Mouse (Mus musculus): Measurements from ENCODE around the gene D630003M21Rik.

The D630003M21Rik gene

GRCm38 (mm10) chr2:158143816-158144215, 85.2 kb downstream of the D630003M21Rik start:
- DNase-seq (ENCODE audit: extremely low spot score, low spot score): no peak

- no peak for DNase-seq (ENCODE audit: extremely low spot score, low spot score)
These were observed 86.0 kb downstream of the D630003M21Rik start for GRCm38 (mm10) chr2:158142981-158143380.

DNA sequence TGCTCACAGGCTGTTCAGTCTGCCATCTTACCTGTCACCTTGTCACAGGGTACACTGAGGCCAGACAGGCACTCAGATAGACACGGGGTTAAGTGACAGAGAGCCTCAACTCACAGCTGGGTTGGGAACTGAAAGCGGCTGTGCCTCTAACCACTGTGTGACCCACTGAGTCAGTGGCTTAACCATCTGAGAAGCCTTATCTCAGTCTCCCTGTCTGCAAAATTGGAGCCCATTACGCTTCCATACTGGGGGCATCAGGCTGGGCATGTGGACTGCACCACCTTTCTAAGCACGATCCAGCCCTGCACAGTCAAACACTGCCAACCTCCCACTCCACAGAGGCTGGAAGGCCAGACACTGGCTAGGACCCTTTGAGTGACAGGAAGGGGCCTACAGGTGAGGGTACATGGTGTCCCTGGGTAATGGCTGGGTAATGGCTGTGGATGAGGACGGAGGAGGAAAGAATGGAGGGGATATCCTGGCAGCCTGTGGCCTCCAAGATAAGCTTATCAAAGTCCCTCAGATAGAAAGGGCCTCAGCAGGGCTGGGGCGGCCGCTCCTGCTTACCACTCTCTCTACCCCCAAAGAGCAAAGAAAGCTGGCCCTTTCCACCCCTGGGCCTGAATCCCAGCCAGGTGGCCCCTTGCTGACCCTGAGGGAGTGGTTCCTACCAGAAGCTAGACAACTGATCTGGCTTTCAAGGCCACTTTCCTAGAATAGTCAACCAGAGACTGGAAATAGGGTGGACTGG, 87.2 kb downstream of the D630003M21Rik start:
- no peak for DNase-seq (ENCODE audit: extremely low spot score, low spot score)

- DNase-seq (ENCODE audit: extremely low spot score, low spot score): no peak
These were observed 87.8 kb downstream of the D630003M21Rik start for GRCm38 (mm10) chr2:158141271-158141670.

DNA sequence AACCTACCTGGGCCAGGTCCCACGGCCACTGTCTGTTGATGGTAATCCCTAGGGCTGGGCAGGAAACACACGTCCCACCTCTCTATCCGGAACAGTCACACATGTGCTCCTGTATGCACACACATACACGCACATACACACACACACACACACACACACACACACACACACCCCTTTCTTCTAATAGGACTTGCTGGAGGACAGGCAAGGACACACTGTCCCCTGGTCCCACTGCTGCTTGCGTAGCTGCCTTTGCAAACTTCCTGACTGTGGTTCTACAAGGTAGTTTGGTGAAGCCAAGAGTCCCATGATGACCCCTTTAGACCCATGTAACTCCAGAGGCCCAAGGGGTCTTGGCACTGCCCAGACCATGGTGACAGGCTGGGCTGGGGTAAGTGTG, 88.4 kb downstream of the D630003M21Rik start:
- DNase-seq (ENCODE audit: extremely low spot score, low spot score): no peak

GRCm38 (mm10) chr2:158139628-158140027, 89.4 kb downstream of the D630003M21Rik start:
- DNase-seq (ENCODE audit: extremely low spot score, low spot score): no peak

DNA sequence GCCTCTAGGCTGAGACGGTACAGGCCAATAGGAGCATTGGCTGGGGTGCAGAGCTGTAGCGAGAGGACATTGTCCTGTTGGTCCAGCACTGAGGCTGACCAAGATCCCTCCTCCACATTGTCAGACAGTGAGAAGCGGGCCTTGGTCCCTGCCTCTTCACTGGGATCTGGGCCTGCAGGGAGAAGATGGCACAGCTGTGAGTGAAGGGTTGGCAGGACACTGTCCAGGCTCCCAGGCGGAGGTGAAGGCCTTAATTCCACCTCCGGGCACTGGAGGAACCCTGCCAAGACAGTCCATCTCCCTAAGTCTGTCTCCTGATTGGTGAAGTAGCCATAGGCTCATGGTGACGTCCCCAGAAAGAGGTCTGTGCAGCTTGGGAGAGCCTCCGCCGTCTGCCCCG, 90.2 kb downstream of the D630003M21Rik start:
- no peak for DNase-seq (ENCODE audit: extremely low spot score, low spot score)

DNA sequence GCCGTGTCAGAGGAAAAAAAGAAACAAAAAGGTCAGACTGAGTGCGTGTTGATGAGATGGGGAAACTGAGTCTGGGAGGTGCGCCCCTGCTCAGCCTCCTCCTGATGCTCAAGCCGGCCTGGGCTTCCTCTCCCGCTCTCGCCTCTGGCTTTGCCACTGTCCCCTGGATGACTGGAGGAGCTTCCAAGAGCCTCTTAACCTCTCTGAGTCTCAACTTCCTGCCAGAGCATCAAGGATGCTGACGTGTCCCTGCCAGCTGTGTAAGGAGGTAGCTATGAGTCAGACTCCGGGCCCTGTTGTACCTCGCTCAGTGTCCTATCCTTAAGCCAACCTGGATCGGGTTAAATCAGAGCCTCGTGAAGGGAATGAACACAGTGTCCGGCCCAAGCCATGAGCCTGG, 91.3 kb downstream of the D630003M21Rik start:
- no peak for DNase-seq (ENCODE audit: extremely low spot score, low spot score)

GRCm38 (mm10) chr2:158136205-158136604, 92.8 kb downstream of the D630003M21Rik start:
- DNase-seq (ENCODE audit: extremely low spot score, low spot score): no peak

DNA sequence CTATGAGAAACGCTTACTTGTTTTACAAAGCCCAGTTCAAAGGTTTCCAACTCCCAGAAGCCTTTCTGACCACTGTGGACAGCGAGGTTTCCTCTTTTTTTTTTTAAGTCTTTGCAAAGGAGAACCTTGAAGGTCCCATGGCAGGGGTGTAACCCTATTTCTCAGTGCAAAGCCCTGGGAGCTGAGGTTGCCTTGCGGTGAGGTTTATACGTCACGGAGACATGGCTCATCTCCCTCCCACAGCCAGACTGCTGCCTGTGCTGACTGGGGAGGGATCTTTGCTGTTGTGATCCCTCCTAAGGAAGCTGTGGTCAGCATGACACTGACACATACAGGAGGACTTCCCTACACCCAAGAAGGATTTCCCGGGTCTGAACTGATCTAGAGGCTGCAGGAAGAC, 96.0 kb downstream of the D630003M21Rik start:
- no peak for DNase-seq (ENCODE audit: extremely low spot score, low spot score)

Data from neural tube, embryonic 10.5 days (tissue).